ENCODE assay signal across 7 mouse cellular contexts in genomic region chr12:83160700-83161099, GRCm38 (mm10).
"Had no signal": no experiment of that assay in that cellular context is flagged by ENCODE, and none has a peak within 500 bp of the region (broad histone marks: within the 10 kb centered on the region; RNA-seq: fewer than 3 reads in every experiment).

No protein-coding gene starts in this region.

- ATAC-seq: midbrain, embryonic 16.5 days had no signal

- DNase-seq: kidney, postnatal 14 days; layer of hippocampus, adult 9-11 months; layer of hippocampus, postnatal 36 days; lung, adult 18-20 months; right cerebral cortex, postnatal 14 days; thymus, postnatal 36 days had no signal
